Mouse (Mus musculus) adrenal gland, postnatal 14 days (tissue): ENCODE measurements around the gene Cox20. TPM values are rescaled to one million over a fixed set of nuclear protein-coding genes. Genes with fewer than 3 reads are reported as not detected.
"Not testable (repeated sequence)": the region's sequence is repeated elsewhere in the genome, so short reads cannot be mapped to it uniquely, and the experiment has no call there.

Source experiments
- DNase-seq: peaks from one replicate; pipeline ENCODE4 v3.0.0; 2021; ENCODE audit warnings: mixed read lengths
- long read RNA-seq, 2 experiments: library from polyadenylated mRNA; stranded (forward); transcript quantifications; one replicate each; pipeline ENCODE4 v2.0.0; 2021
- total RNA-seq: library from RNA; stranded (reverse); gene quantifications from 2 replicates; pipeline ENCODE4 v1.2.3, GENCODE M21; 2021

Cox20 gene
- 88.1 and 107 TPM in 2 replicates for total RNA-seq
- long read RNA-seq, experiment 1, transcript Cox20-201 (4 exons, 471 nt) = major isoform, 94 of 112 reads
- long read RNA-seq, experiment 1, partial matches to known transcripts = 4 of 112 reads
- long read RNA-seq, experiment 1, other reads (novel, unspliced or antisense) = 10 of 112 reads
- long read RNA-seq, experiment 2, transcript Cox20-201 (4 exons, 471 nt) = major isoform, 122 of 133 reads
- long read RNA-seq, experiment 2, partial matches to known transcripts = 1 of 133 reads
- long read RNA-seq, experiment 2, other reads (novel, unspliced or antisense) = 6 of 133 reads

- peak; percentile 99 for DNase-seq
Measured at GRCm38 (mm10) chr1:178318389-178319184, at the start of gene Cox20. Gene Cox20 (plus strand): TSS chr1:178319130.

- DNase-seq = no peak
Measured at GRCm38 (mm10) chr1:178270635-178271034, 48.3 kb upstream of the Cox20 start.

DNA sequence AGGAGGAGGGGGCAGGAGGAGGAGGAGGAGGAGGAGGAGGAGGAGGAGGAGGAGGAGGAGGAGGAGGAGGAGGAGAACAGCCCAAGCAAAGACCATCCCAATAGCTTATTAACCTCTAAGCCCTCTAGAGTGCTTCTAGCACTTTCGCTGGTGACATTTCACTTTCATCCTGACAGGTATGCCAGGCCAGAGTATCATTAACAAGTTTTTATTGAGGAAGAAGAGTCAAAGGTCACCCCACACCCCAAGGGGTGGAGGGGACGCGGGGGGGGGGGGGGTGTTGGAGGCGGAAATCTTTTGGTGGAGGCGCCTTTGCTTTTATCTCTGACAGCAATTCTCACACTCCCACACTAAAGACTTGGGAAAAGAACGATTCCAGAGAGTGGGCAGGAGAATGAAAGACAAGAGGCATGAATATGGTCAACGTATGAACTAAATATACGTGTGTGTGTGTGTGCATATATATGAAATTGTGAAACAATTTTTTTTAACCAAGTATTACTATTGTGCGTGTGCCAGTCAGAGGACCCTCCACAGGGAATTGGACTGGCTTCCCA lies 43.7 kb upstream of the Cox20 start:
- DNase-seq = no peak

DNA sequence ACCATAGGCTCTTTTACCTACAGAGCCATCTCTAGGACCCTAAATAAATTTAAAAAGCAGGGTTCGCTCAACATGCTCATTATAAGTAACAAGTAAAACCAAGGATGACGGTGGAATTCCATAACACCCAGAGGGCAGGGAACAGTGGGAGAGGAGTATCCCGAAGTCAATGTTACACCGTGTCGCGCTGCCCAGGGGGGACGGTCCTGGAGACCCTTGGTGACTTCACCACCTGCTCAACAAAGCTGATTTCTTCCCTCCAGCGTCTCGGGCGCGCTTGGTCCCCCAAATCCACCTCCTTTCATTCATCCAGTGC lies 43.2 kb upstream of the Cox20 start:
- no peak for DNase-seq

- DNase-seq = peak; percentile 83
Measured at GRCm38 (mm10) chr1:178276054-178276911, 42.6 kb upstream of the Cox20 start.

- DNase-seq = not testable (repeated sequence)
Measured at GRCm38 (mm10) chr1:178283314-178283713, 35.6 kb upstream of the Cox20 start.

- DNase-seq = no peak
Measured at GRCm38 (mm10) chr1:178283946-178284720, 34.8 kb upstream of the Cox20 start.

- DNase-seq = no peak
Measured at GRCm38 (mm10) chr1:178287601-178288176, 31.2 kb upstream of the Cox20 start.

- no peak for DNase-seq
Measured at GRCm38 (mm10) chr1:178291716-178292115, 27.2 kb upstream of the Cox20 start.

- DNase-seq = no peak
Measured at GRCm38 (mm10) chr1:178294051-178294450, 24.9 kb upstream of the Cox20 start.

DNA sequence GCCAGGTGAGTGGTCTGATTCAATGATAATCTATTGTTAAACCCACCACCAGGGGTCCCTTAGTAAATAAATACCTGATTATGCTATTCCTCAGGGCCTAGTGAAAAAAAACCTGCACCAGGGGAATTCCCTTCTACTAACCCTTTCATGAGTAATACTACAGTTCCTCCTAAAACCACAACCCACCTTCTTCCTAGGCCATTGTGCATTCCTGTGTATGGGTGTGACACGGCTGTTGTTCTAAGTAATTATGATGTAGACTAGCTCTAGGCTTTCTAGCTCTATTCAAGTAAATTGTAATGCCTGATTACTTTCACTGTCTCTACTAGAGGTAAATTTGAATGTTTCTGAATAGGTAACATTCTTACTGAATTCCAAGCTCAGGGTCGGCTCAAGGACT lies 17.7 kb upstream of the Cox20 start:
- not testable (repeated sequence) for DNase-seq

GRCm38 (mm10) chr1:178303425-178303824 lies 15.5 kb upstream of the Cox20 start:
- peak; percentile 86 for DNase-seq

GRCm38 (mm10) chr1:178309487-178309886 lies 9.4 kb upstream of the Cox20 start:
- no peak for DNase-seq

DNA sequence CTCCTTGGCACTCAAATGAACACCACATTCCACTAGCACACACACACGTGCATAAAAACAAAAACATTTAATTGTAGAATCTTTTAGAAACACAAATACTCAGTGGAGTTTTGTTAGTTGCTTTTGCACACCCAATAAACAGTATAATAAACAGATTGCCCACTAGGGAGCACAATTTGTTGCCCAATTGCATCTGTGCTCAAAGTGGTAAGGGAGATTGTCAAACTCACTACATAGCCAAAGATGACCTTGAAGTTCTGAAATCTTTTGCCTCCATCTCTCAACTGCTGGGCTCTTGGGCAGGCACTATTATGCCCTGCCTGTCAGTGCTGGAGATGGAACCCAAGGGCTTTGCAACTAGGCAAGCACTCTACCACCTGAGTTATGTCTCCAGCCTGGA lies 8.8 kb upstream of the Cox20 start:
- no peak for DNase-seq

GRCm38 (mm10) chr1:178313039-178313597 lies 5.8 kb upstream of the Cox20 start:
- DNase-seq = no peak

DNA sequence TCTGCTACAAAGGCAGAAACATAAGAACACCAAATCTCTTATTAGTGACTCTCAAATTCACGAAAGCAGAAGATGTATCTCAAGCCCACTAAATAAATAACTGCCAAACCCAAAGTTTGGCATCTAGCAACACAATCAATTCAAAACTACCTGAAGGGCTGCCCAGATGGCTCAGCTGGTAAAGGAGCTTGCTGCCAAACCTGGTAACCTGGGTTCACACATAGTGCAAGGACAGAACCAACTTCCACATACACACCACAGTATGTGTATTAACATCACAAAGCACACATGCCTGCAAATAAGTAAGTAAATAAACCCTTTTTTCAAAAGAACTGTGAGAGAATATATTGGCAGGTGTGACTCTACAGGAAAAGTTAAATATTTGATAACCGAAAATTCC lies 4.7 kb upstream of the Cox20 start:
- no peak for DNase-seq

DNA sequence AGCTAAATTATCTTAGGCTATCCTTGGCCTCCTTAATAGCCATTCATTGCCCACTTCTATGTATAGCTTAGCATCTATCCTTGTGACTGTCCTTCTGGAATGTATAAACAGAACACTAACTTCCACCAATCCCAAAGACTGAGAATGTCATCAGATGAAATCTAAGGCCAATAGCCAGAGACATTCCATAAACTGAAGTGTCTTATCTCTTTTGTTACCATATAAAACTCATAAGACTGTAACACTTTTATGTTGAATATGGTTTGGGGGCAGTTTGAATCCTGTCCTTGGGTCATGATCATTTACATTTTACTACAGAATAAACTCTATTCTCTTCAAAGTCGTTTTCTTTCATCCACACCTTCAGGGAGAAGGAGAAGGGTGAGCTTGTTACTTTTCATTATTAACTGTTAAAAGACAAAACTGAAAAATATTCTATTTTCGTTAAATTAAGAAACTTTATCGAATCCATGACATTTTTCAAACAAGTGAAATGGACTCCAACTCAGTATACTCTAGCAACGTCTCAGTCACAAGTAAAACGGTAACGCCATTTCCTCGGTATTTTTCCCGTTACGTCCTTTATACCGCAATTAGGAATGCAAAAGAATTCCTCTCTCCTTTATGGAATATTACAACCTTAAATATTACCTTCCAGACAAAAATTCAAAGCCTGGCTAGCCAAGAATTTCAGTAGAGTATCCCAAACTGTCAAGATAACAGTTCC lies 1.5 kb upstream of the Cox20 start:
- no peak for DNase-seq

- no peak for DNase-seq
Measured at GRCm38 (mm10) chr1:178318002-178318388, 935 bp upstream of the Cox20 start.

GRCm38 (mm10) chr1:178319295-178320037 lies 536 bp downstream of the Cox20 start:
- peak; percentile 44 for DNase-seq
